8 mouse cellular contexts compared by ENCODE assay signal in genomic region chr12:113138901-113139864, GRCm38 (mm10). TPM values are rescaled to one million over a fixed set of nuclear protein-coding genes. Genes with fewer than 3 reads are reported as not detected.
DNase-seq lines count a peak whose midpoint lies in the region; ATAC-seq and TF ChIP-seq lines count a peak whose summit lies in the region.

No protein-coding gene starts in this region.

- H3K4me2 ChIP-seq in intestine, postnatal 0 days (replicated peaks; ENCODE audit: low read depth): peak overlapping the region; percentile 89
- peak overlapping the region; percentile 77 for H3K4me2 ChIP-seq in lung, embryonic 14.5 days

- peaks cover 60% of the 10 kb centered on the region for H3K36me3 ChIP-seq in forebrain, embryonic 10.5 days (replicated peaks)
- peaks cover 40% of the 10 kb centered on the region for H3K36me3 ChIP-seq in intestine, postnatal 0 days (ENCODE audit: control insufficient read depth, insufficient read depth)
- H3K36me3 ChIP-seq in lung, embryonic 14.5 days (ENCODE audit: insufficient read depth): peaks cover 54% of the 10 kb centered on the region

- H3K9me3 ChIP-seq in forebrain, embryonic 10.5 days: no peaks in the 10 kb centered on the region
- H3K9me3 ChIP-seq in intestine, postnatal 0 days (ENCODE audit: control insufficient read depth): no peaks in the 10 kb centered on the region
- no peaks in the 10 kb centered on the region for H3K9me3 ChIP-seq in lung, embryonic 14.5 days (ENCODE audit: low read depth, low read length)

- peak; percentile 43 for DNase-seq in embryo, embryonic 9.5 days (ENCODE audit: extremely low spot score)
- no peak for DNase-seq in embryo, embryonic 11 days
- DNase-seq in forebrain, embryonic 10.5 days (ENCODE audit: extremely low spot score, low spot score): no peak
- peak; percentile 42 for DNase-seq in lung, embryonic 14.5 days
- DNase-seq in urinary bladder, postnatal 14 days (ENCODE audit: low spot score): peak; percentile 88
- no peak for DNase-seq in right cerebral cortex, postnatal 36 days (ENCODE audit: low spot score in 2 of 2)
- no peak for DNase-seq in left cerebral cortex, adult 8-10 months (ENCODE audit: low spot score in 2 of 2)

- no peak for TF ChIP-seq CTCF in intestine, postnatal 0 days (IDR thresholded peaks at IDR 0.05; ENCODE audit: low read depth)
- no peak for TF ChIP-seq CTCF in lung, embryonic 14.5 days (IDR thresholded peaks at IDR 0.05; ENCODE audit: low read depth)

- WGBS in forebrain, embryonic 10.5 days: 50% methylated on average over 11 of the region's 11 CpGs
- WGBS in intestine, postnatal 0 days: 54% methylated on average over 11 of the region's 11 CpGs
- 29% methylated on average over 11 of the region's 11 CpGs for WGBS in lung, embryonic 14.5 days

- no peak for ATAC-seq in intestine, postnatal 0 days
- 0 out of 2 replicates have a peak, but pooled peaks have one; percentile 0 for ATAC-seq in lung, embryonic 14.5 days (ENCODE audit: insufficient read depth)

- peak overlapping the region; percentile 92 for H3K27ac ChIP-seq in forebrain, embryonic 10.5 days
- no peak overlapping the region for H3K27ac ChIP-seq in intestine, postnatal 0 days (ENCODE audit: low read depth, low read length)
- H3K27ac ChIP-seq in lung, embryonic 14.5 days (ENCODE audit: low read depth): peak overlapping the region; percentile 58

- peaks cover 62% of the 10 kb centered on the region for H3K4me1 ChIP-seq in forebrain, embryonic 10.5 days
- H3K4me1 ChIP-seq in intestine, postnatal 0 days (replicated peaks; ENCODE audit: control insufficient read depth, insufficient read depth, low read length): 0 out of 2 replicates have a peak, but pooled peaks cover 4% of the 10 kb centered on the region
- peaks cover 28% of the 10 kb centered on the region for H3K4me1 ChIP-seq in lung, embryonic 14.5 days (ENCODE audit: insufficient read depth)

- no peak overlapping the region for H3K9ac ChIP-seq in intestine, postnatal 0 days (ENCODE audit: low read depth, low read length)
- H3K9ac ChIP-seq in lung, embryonic 14.5 days: no peak overlapping the region

- peak overlapping the region; percentile 70 for H3K4me3 ChIP-seq in forebrain, embryonic 10.5 days
- H3K4me3 ChIP-seq in intestine, postnatal 0 days (ENCODE audit: low read depth, low read length): peak overlapping the region; percentile 51; the same call in 1 of the 2 replicates
- peak overlapping the region; percentile 57 for H3K4me3 ChIP-seq in lung, embryonic 14.5 days (ENCODE audit: low read depth, low read length)

- H3K27me3 ChIP-seq in forebrain, embryonic 10.5 days (ENCODE audit: poor library complexity, severe bottlenecking): peaks cover 31% of the 10 kb centered on the region
- peaks cover 29% of the 10 kb centered on the region for H3K27me3 ChIP-seq in intestine, postnatal 0 days (replicated peaks; ENCODE audit: control insufficient read depth, insufficient read depth, low read length)
- H3K27me3 ChIP-seq in lung, embryonic 14.5 days (ENCODE audit: insufficient read depth, low read length): no peaks in the 10 kb centered on the region

RNA-seq across cellular contexts. Expression of gene Crip2, which starts 0.9 kb away (rescaled TPM):
- 172 and 182 TPM in 2 replicates for polyA plus RNA-seq in forebrain, embryonic 10.5 days (2016; fragmentation: Nextera tagmentation; extraction: Ambion mirVana)
- 90.4 and 96.8 TPM in 2 replicates for polyA plus RNA-seq in intestine, postnatal 0 days (2015; fragmentation: Nextera tagmentation; extraction: Ambion mirVana)
- 266 and 273 TPM in 2 replicates for polyA plus RNA-seq in lung, embryonic 14.5 days (2014; fragmentation: Nextera tagmentation; extraction: Ambion mirVana)
- 100 to 1,000 TPM; 142 to 161 (median 148) TPM for total RNA-seq in left cerebral cortex, adult 8-10 months (2022)

RNA-seq across cellular contexts. Expression of gene Crip1, which starts 6.9 kb away (rescaled TPM):
- 59.2 and 59.5 TPM in 2 replicates for polyA plus RNA-seq in forebrain, embryonic 10.5 days (2016; fragmentation: Nextera tagmentation; extraction: Ambion mirVana)
- 1,918 and 1,992 TPM in 2 replicates for polyA plus RNA-seq in intestine, postnatal 0 days (2015; fragmentation: Nextera tagmentation; extraction: Ambion mirVana)
- 237 and 267 TPM in 2 replicates for polyA plus RNA-seq in lung, embryonic 14.5 days (2014; fragmentation: Nextera tagmentation; extraction: Ambion mirVana)
- 10 to 100 TPM; 12.4 to 18.7 (median 16.3) TPM for total RNA-seq in left cerebral cortex, adult 8-10 months (2022)

RNA-seq across cellular contexts. Expression of gene Tedc1, which starts 17.0 kb away (rescaled TPM):
- polyA plus RNA-seq in forebrain, embryonic 10.5 days (2016; fragmentation: Nextera tagmentation; extraction: Ambion mirVana): 66.4 and 69.6 TPM in 2 replicates
- polyA plus RNA-seq in intestine, postnatal 0 days (2015; fragmentation: Nextera tagmentation; extraction: Ambion mirVana): 5.5 and 6.8 TPM in 2 replicates
- 35.1 and 35.4 TPM in 2 replicates for polyA plus RNA-seq in lung, embryonic 14.5 days (2014; fragmentation: Nextera tagmentation; extraction: Ambion mirVana)
- 1 to 10 TPM; 1.0 to 2.1 (median 1.6) TPM for total RNA-seq in left cerebral cortex, adult 8-10 months (2022)

RNA-seq across cellular contexts. Expression of gene Mta1, which starts 41.1 kb away (rescaled TPM):
- polyA plus RNA-seq in forebrain, embryonic 10.5 days (2016; fragmentation: Nextera tagmentation; extraction: Ambion mirVana): 21.2 and 22.7 TPM in 2 replicates
- 4.9 and 5.6 TPM in 2 replicates for polyA plus RNA-seq in intestine, postnatal 0 days (2015; fragmentation: Nextera tagmentation; extraction: Ambion mirVana)
- 22.8 and 24.1 TPM in 2 replicates for polyA plus RNA-seq in lung, embryonic 14.5 days (2014; fragmentation: Nextera tagmentation; extraction: Ambion mirVana)
- 10 to 100 TPM; 70.5 to 74.5 (median 71.6) TPM for total RNA-seq in left cerebral cortex, adult 8-10 months (2022)

RNA-seq across cellular contexts. Expression of gene Tmem121, which starts 46.5 kb away (rescaled TPM):
- 18.7 and 20.3 TPM in 2 replicates for polyA plus RNA-seq in forebrain, embryonic 10.5 days (2016; fragmentation: Nextera tagmentation; extraction: Ambion mirVana)
- 3.4 and 3.5 TPM in 2 replicates for polyA plus RNA-seq in intestine, postnatal 0 days (2015; fragmentation: Nextera tagmentation; extraction: Ambion mirVana)
- polyA plus RNA-seq in lung, embryonic 14.5 days (2014; fragmentation: Nextera tagmentation; extraction: Ambion mirVana): 4.3 and 6.1 TPM in 2 replicates
- total RNA-seq in left cerebral cortex, adult 8-10 months (2022): 10 to 100 TPM; 21.4 to 23.8 (median 23.1) TPM

Comparison
In these comparisons a context has a peak if more than half of its experiments do, and no peak if none do; other contexts are left out.
1. DNase-seq: peak in embryo, embryonic 9.5 days (single experiment), lung, embryonic 14.5 days (single experiment) and urinary bladder, postnatal 14 days (single experiment); none in embryo, embryonic 11 days (single experiment), forebrain, embryonic 10.5 days (single experiment), right cerebral cortex, postnatal 36 days (0 of 2) and left cerebral cortex, adult 8-10 months (0 of 2).
2. Peak in every context shown above with its lines, with median percentiles within 50 percentile points of each other: H3K4me3 ChIP-seq.